Mouse (Mus musculus) ES-E14 (cell line): ENCODE measurements around the gene Taar4. TPM values are rescaled to one million over a fixed set of nuclear protein-coding genes. Genes with fewer than 3 reads are reported as not detected.

ENCODE experiments used
- DNase-seq: peaks from one replicate; pipeline ENCODE4 v3.0.0-alpha.2; 2013; ENCODE audit warnings: low read depth, low spot score
- H3K27ac ChIP-seq: 2 replicates; pipeline ENCODE4 v1.5.1; 2012; ENCODE audit warnings: low read depth, mild to moderate bottlenecking, low read length, moderate library complexity, mixed read lengths; ENCODE audit not compliant: poor library complexity, insufficient read depth, severe bottlenecking
- H3K36me3 ChIP-seq: 2 replicates; pipeline ENCODE4 v1.6.1; 2012; ENCODE audit warnings: mild to moderate bottlenecking, low read length, moderate library complexity, mixed read lengths; ENCODE audit not compliant: control insufficient read depth, poor library complexity, insufficient read depth, severe bottlenecking
- H3K4me1 ChIP-seq, 2 experiments: fragments of 150-350 bp in 1 of 2; sonication (generic) in 1 of 2; 2 replicates each; pipeline ENCODE4 v1.6.1; 2012; ENCODE audit warnings: low read length in 2 of 2, mild to moderate bottlenecking in 1 of 2, mixed read lengths in 1 of 2; ENCODE audit not compliant: control insufficient read depth in 2 of 2, insufficient read depth in 2 of 2, poor library complexity in 1 of 2
- H3K4me3 ChIP-seq, 2 experiments: fragments of 150-350 bp in 1 of 2; sonication (generic) in 1 of 2; 2 replicates each; pipeline ENCODE4 v1.5.1; 2012; ENCODE audit warnings: low read length in 2 of 2, low read depth in 1 of 2, mild to moderate bottlenecking in 1 of 2, mixed read lengths in 1 of 2; ENCODE audit not compliant: insufficient read depth in 1 of 2, poor library complexity in 1 of 2, severe bottlenecking in 1 of 2
- H3K9ac ChIP-seq: 2 replicates; pipeline ENCODE4 v1.6.1; 2012; ENCODE audit warnings: low read depth, mild to moderate bottlenecking, low read length, mixed read lengths; ENCODE audit not compliant: poor library complexity, insufficient read depth, severe bottlenecking
- H3K9me3 ChIP-seq: fragments of 150-350 bp; sonication (generic); 2 replicates; pipeline ENCODE4 v1.6.1; 2012; ENCODE audit warnings: low read depth, mild to moderate bottlenecking, low read length; ENCODE audit not compliant: control insufficient read depth, insufficient read depth
- CHD2 ChIP-seq: IDR thresholded peaks from 2 replicates; pipeline ENCODE4 v1.6.1; 2014; ENCODE audit warnings: mild to moderate bottlenecking, low read depth, low read length, inconsistent platforms
- HCFC1 ChIP-seq: IDR thresholded peaks from 2 replicates; pipeline ENCODE4 v1.6.1; 2012; ENCODE audit warnings: low read length, inconsistent platforms, borderline replicate concordance; ENCODE audit not compliant: insufficient read depth
- MAFK ChIP-seq: IDR thresholded peaks from 2 replicates; pipeline ENCODE4 v1.6.1; 2014; ENCODE audit warnings: mild to moderate bottlenecking, low read depth, low read length, inconsistent platforms; ENCODE audit not compliant: insufficient read depth
- ZC3H11A ChIP-seq: IDR thresholded peaks from 2 replicates; pipeline ENCODE4 v1.6.1; 2012; ENCODE audit warnings: low read depth, mild to moderate bottlenecking, inconsistent platforms, low read length, borderline replicate concordance
- ZNF384 ChIP-seq: IDR thresholded peaks from 2 replicates; pipeline ENCODE4 v1.6.1; 2012; ENCODE audit warnings: low read depth, low read length, inconsistent platforms
- in situ Hi-C, 2 experiments: fragments of 600-800 bp; cut with MboI; formaldehyde crosslinking; loops; one replicate each; pipeline ENCODE4 v1.15.1; 2025; ENCODE audit warnings: low sequenced_read_pairs in 2 of 2, inconsistent platforms in 1 of 2; ENCODE audit not compliant: unreplicated experiment in 2 of 2
- total RNA-seq: library from RNA; depleted of rRNA; stranded (reverse); fragments of 300-350 nt; gene quantifications from 2 replicates; pipeline ENCODE4 v1.2.3, GENCODE M21; 2012; rRNA removed

The Taar4 gene
- total RNA-seq, 1 experiment: not detected

- no peak for DNase-seq
- TF ChIP-seq ZC3H11A (no peak), ZNF384 (no peak), MAFK (no peak), CHD2 (no peak), HCFC1 (no peak)
- in situ Hi-C loops: no loop called here
- Histone ChIP-seq H3K9ac (no peak overlapping the region), H3K4me3 (no peak overlapping the region), H3K27ac (no peak overlapping the region), H3K4me1 (no peaks in the 10 kb centered on the region), H3K9me3 (no peaks in the 10 kb centered on the region), H3K36me3 (no peaks in the 10 kb centered on the region)
Observed at GRCm38 (mm10) chr10:24008143-24008542, 47.8 kb downstream of the Taar4 start.

Other genes with a start within 250 kb of the Taar4 start
- gene Rps12, start 173.2 kb upstream of the Taar4 start, total RNA-seq: 3,853 and 4,411 TPM in 2 replicates
- gene Slc18b1, start 163.5 kb upstream of the Taar4 start, total RNA-seq: 4.1 and 5.9 TPM in 2 replicates
- gene Vnn3, start 109.0 kb upstream of the Taar4 start, total RNA-seq: not detected in 2 replicates
- 2.0 and 4.1 TPM in 2 replicates for gene Vnn1, start 65.8 kb upstream of the Taar4 start, total RNA-seq
- gene Taar1, start 40.1 kb upstream of the Taar4 start, total RNA-seq: not detected in 2 replicates
- not detected in 2 replicates for gene Taar2, start 21.9 kb upstream of the Taar4 start, total RNA-seq
- not detected in 2 replicates for gene Taar3, start 10.9 kb upstream of the Taar4 start, total RNA-seq
- gene Taar5, start 10.2 kb downstream of the Taar4 start, total RNA-seq: not detected in 2 replicates
- not detected in 2 replicates for gene Taar6, start 25.2 kb downstream of the Taar4 start, total RNA-seq
- not detected in 2 replicates for gene Taar7a, start 33.0 kb downstream of the Taar4 start, total RNA-seq
- not detected in 2 replicates for gene Taar7b, start 39.4 kb downstream of the Taar4 start, total RNA-seq
- gene Taar7d, start 66.7 kb downstream of the Taar4 start, total RNA-seq: not detected in 2 replicates
- not detected in 2 replicates for gene Taar7e, start 77.1 kb downstream of the Taar4 start, total RNA-seq
- not detected in 2 replicates for gene Taar7f, start 89.0 kb downstream of the Taar4 start, total RNA-seq
- gene Taar8a, start 116.0 kb downstream of the Taar4 start, total RNA-seq: not detected in 2 replicates
- not detected in 2 replicates for gene Taar8b, start 131.8 kb downstream of the Taar4 start, total RNA-seq
- gene Taar8c, start 141.4 kb downstream of the Taar4 start, total RNA-seq: not detected in 2 replicates
- gene Taar9, start 149.0 kb downstream of the Taar4 start, total RNA-seq: not detected in 2 replicates
- gene Stx7, start 188.8 kb downstream of the Taar4 start, total RNA-seq: 27.0 and 44.5 TPM in 2 replicates